Mouse (Mus musculus) ES-E14 (cell line): ENCODE data around the gene Zfp473.

Source experiments
- CHD2 ChIP-seq: IDR thresholded peaks from 2 replicates; pipeline ENCODE4 v1.6.1; 2014; ENCODE audit warnings: mild to moderate bottlenecking, low read depth, low read length, inconsistent platforms
- HCFC1 ChIP-seq: IDR thresholded peaks from 2 replicates; pipeline ENCODE4 v1.6.1; 2012; ENCODE audit warnings: low read length, inconsistent platforms, borderline replicate concordance; ENCODE audit not compliant: insufficient read depth
- MAFK ChIP-seq: IDR thresholded peaks from 2 replicates; pipeline ENCODE4 v1.6.1; 2014; ENCODE audit warnings: mild to moderate bottlenecking, low read depth, low read length, inconsistent platforms; ENCODE audit not compliant: insufficient read depth
- ZC3H11A ChIP-seq: IDR thresholded peaks from 2 replicates; pipeline ENCODE4 v1.6.1; 2012; ENCODE audit warnings: low read depth, mild to moderate bottlenecking, inconsistent platforms, low read length, borderline replicate concordance
- ZNF384 ChIP-seq: IDR thresholded peaks from 2 replicates; pipeline ENCODE4 v1.6.1; 2012; ENCODE audit warnings: low read depth, low read length, inconsistent platforms

- TF ChIP-seq MAFK: no peak
- no peak for TF ChIP-seq CHD2
- no peak for TF ChIP-seq ZC3H11A
- TF ChIP-seq ZNF384: no peak
- no peak for TF ChIP-seq HCFC1
These were observed 61.5 kb downstream of the Zfp473 start for GRCm38 (mm10) chr7:44689331-44689730.
